Mouse (Mus musculus) embryonic facial prominence, embryonic 11.5 days (tissue): ENCODE measurements around the gene Sin3a. TPM values are rescaled to one million over a fixed set of nuclear protein-coding genes. Genes with fewer than 3 reads are reported as not detected.

Source experiments
- ATAC-seq: fragments of 200-750 bp; cut with Nextera tagmentation; replicated peaks from 2 replicates; pipeline ENCODE4 v1.8.0; 2017; ENCODE audit warnings: low read depth; ENCODE audit not compliant: insufficient number of reproducible peaks, low FRiP score, low TSS enrichment
- DNase-seq: peaks from one replicate; pipeline ENCODE4 v3.0.0-alpha.2; 2015; ENCODE audit warnings: low spot score
- H3K27ac ChIP-seq: fragments of 300-500 bp; sonication (generic); replicated peaks from 2 replicates; pipeline ENCODE4 v1.5.1; 2014; ENCODE audit warnings: mild to moderate bottlenecking, low read depth, low read length, control low read depth
- H3K27me3 ChIP-seq: fragments of 300-500 bp; sonication (generic); 2 replicates; pipeline ENCODE4 v1.6.1; 2014; ENCODE audit warnings: mild to moderate bottlenecking, low read length, moderate library complexity, mixed read lengths; ENCODE audit not compliant: control insufficient read depth, insufficient read depth
- H3K36me3 ChIP-seq: fragments of 300-500 bp; sonication (generic); replicated peaks from 2 replicates; pipeline ENCODE4 v1.6.1; 2014; ENCODE audit warnings: low read depth, mild to moderate bottlenecking, low read length, moderate library complexity, mixed read lengths; ENCODE audit not compliant: control insufficient read depth, insufficient read depth
- H3K4me1 ChIP-seq: fragments of 300-500 bp; sonication (generic); 2 replicates; pipeline ENCODE4 v1.6.1; 2014; ENCODE audit warnings: low read length, mixed read lengths; ENCODE audit not compliant: control insufficient read depth, insufficient read depth
- H3K4me2 ChIP-seq: fragments of 300-500 bp; sonication (generic); 2 replicates; pipeline ENCODE4 v1.6.1; 2014; ENCODE audit warnings: low read depth, mild to moderate bottlenecking, control low read depth, low read length, moderate library complexity
- H3K4me3 ChIP-seq: fragments of 300-500 bp; sonication (generic); 2 replicates; pipeline ENCODE4 v1.5.1; 2014; ENCODE audit warnings: low read depth, low read length, control low read depth
- H3K9ac ChIP-seq: fragments of 300-500 bp; sonication (generic); replicated peaks from 2 replicates; pipeline ENCODE4 v1.6.1; 2014; ENCODE audit warnings: mild to moderate bottlenecking, control low read depth, low read length
- H3K9me3 ChIP-seq: fragments of 300-500 bp; sonication (generic); replicated peaks from 2 replicates; pipeline ENCODE4 v1.6.1; 2016; ENCODE audit warnings: mild to moderate bottlenecking, low read length, inconsistent platforms, mixed read lengths; ENCODE audit not compliant: control insufficient read depth
- WGBS: fragments of 180-500 bp; shearing (Covaris S2); extraction: QIAGEN DNeasy Blood & Tissue Kit; methylation state at CpG from one replicate; pipeline ENCODE4 v1.1.7; 2014; 5-methylcytosine and 5-hydroxymethylcytosine counted together
- polyA plus RNA-seq: library from polyadenylated mRNA; unstranded; fragments of >200 nt; fragmentation: Nextera tagmentation; extraction: Ambion mirVana; gene quantifications from 2 replicates; pipeline ENCODE4 v1.2.1, GENCODE M21; 2014

The Sin3a gene
- polyA plus RNA-seq, 1 experiment from 2014 or later, result 58.3 TPM

DNA sequence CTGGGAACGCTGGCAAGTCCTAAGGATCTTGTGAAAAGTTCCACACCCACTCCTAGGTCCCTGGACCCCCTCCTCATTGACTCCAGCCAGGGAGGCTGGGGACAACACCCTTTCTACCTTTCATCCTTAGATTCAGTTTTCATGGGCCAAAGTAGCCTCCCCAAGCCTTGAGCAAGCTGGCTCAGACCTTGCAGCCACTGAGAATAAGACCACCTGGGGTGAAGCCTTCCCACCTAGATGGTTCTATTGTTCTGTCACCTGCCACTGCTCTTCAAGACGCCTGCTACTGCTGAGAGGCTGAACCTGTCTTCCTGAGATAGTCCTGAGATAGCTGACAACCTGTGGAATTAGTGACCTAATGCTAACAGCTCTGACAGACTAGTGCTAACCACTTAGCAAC lies 91.3 kb downstream of the Sin3a start:
- H3K4me2 ChIP-seq, result no peak overlapping the region

DNA sequence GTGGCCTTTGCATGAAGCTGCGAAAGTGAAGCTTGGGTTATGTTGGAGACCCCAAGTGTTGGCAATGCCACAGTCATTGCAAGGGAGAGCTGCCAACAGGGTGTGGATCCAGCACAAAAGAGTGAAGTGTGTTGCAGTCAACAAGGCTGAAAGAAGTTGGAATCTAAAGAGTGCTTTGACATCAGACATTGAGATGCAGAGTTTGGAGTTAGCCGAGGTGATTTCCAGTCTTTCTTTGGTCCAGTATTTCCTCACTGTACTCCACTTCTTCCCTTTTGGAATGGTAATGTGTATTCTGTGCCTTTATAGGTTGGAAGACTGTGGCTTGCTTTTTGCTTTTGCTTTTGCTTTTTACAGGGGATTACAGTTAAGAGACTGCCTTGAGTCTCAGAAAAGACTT lies 94.3 kb downstream of the Sin3a start:
- H3K4me3 ChIP-seq, result no peak overlapping the region
- DNase-seq (no peak), ATAC-seq (no peak)
- no peaks in the 10 kb centered on the region for H3K9me3 ChIP-seq
- 91% methylated on average over 2 of the region's 2 CpGs for WGBS
- no peak overlapping the region for H3K4me2 ChIP-seq
- no peak overlapping the region for H3K27ac ChIP-seq
- H3K4me1 ChIP-seq, result no peaks in the 10 kb centered on the region
- no peak overlapping the region for H3K9ac ChIP-seq
- no peaks in the 10 kb centered on the region for H3K27me3 ChIP-seq
- H3K36me3 ChIP-seq, result no peaks in the 10 kb centered on the region

More for the DNA sequence above, 91.3 kb downstream of the Sin3a start:
- WGBS, result 46% methylated on average over 2 of the region's 2 CpGs
- no peaks in the 10 kb centered on the region for H3K36me3 ChIP-seq
- ATAC-seq, result no peak
- H3K9ac ChIP-seq, result no peak overlapping the region
- no peaks in the 10 kb centered on the region for H3K9me3 ChIP-seq
- H3K4me3 ChIP-seq, result no peak overlapping the region
- no peak for DNase-seq
- no peak overlapping the region for H3K27ac ChIP-seq
- no peaks in the 10 kb centered on the region for H3K27me3 ChIP-seq
- H3K4me1 ChIP-seq, result no peaks in the 10 kb centered on the region

DNA sequence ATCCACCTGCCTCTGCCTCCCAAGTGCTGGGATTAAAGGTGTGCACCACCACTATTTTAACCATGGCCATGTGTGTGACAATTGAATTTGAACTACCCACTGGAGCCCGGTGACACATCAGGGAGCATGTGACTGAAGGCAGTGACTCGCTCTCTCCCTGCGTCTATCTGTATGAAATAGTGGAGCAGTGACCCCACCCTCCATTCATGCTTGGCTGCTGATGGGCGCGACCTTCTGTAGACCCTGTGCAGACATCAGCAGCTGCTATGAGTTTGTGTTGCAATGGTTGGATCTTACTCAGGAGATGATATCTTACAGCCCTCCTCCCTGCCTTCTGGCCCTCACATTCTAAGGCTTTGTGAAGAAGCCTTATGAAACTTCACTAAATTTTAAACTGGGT lies 96.6 kb downstream of the Sin3a start:
- DNase-seq, result no peak
- no peak overlapping the region for H3K4me3 ChIP-seq
- no peak overlapping the region for H3K9ac ChIP-seq
- no peak overlapping the region for H3K27ac ChIP-seq
- no peak for ATAC-seq
- WGBS, result 80% methylated on average over 5 of the region's 5 CpGs
- H3K27me3 ChIP-seq, result no peaks in the 10 kb centered on the region
- no peaks in the 10 kb centered on the region for H3K9me3 ChIP-seq
- H3K36me3 ChIP-seq, result no peaks in the 10 kb centered on the region
- no peaks in the 10 kb centered on the region for H3K4me1 ChIP-seq
- no peak overlapping the region for H3K4me2 ChIP-seq

Other genes with a start within 250 kb of the Sin3a start
- gene Odf3l1, start 207.4 kb upstream of the Sin3a start, polyA plus RNA-seq, result not detected in 2 replicates
- 2.0 and 2.4 TPM in 2 replicates for gene Cspg4, start 207.0 kb upstream of the Sin3a start, polyA plus RNA-seq
- gene Snx33, start 143.7 kb upstream of the Sin3a start, polyA plus RNA-seq, result 6.6 and 7.3 TPM in 2 replicates
- 76.4 and 80.3 TPM in 2 replicates for gene Imp3, start 134.6 kb upstream of the Sin3a start, polyA plus RNA-seq
- 27.2 and 29.7 TPM in 2 replicates for gene Snupn, start 121.2 kb upstream of the Sin3a start, polyA plus RNA-seq
- 38.9 and 39.9 TPM in 2 replicates for gene Ptpn9, start 77.1 kb upstream of the Sin3a start, polyA plus RNA-seq
- 14.4 and 15.4 TPM in 2 replicates for gene Man2c1, start 58.6 kb downstream of the Sin3a start, polyA plus RNA-seq
- 4.3 and 5.8 TPM in 2 replicates for gene Neil1, start 76.3 kb downstream of the Sin3a start, polyA plus RNA-seq
- 70.8 and 78.2 TPM in 2 replicates for gene Commd4, start 86.3 kb downstream of the Sin3a start, polyA plus RNA-seq
- gene Trcg1, start 164.5 kb downstream of the Sin3a start, polyA plus RNA-seq, result not detected in 2 replicates
- 11.9 and 14.0 TPM in 2 replicates for gene 1700017B05Rik, start 190.6 kb downstream of the Sin3a start, polyA plus RNA-seq